Mouse (Mus musculus) forebrain, embryonic 10.5 days (tissue): ENCODE results near the gene Rora. TPM values are rescaled to one million over a fixed set of nuclear protein-coding genes. Genes with fewer than 3 reads are reported as not detected.
A peak's percentile ranks its signal among the peaks of the same experiment; 100 is the strongest.
"Not testable (repeated sequence)": the region's sequence is repeated elsewhere in the genome, so short reads cannot be mapped to it uniquely, and the experiment has no call there.

ENCODE experiments used
- DNase-seq: peaks from one replicate; pipeline ENCODE4 v3.0.0-alpha.2; 2017; ENCODE audit warnings: low spot score; ENCODE audit errors: extremely low spot score
- H3K27ac ChIP-seq: fragments of 300-500 bp; sonication (generic); 2 replicates; pipeline ENCODE4 v1.5.1; 2016; ENCODE audit warnings: mild to moderate bottlenecking
- H3K27me3 ChIP-seq: fragments of 300-500 bp; sonication (generic); 2 replicates; pipeline ENCODE4 v1.6.1; 2016; ENCODE audit warnings: mild to moderate bottlenecking; ENCODE audit not compliant: poor library complexity, severe bottlenecking
- H3K36me3 ChIP-seq: fragments of 300-500 bp; sonication (generic); replicated peaks from 2 replicates; pipeline ENCODE4 v1.6.1; 2016; ENCODE audit warnings: mild to moderate bottlenecking, moderate library complexity
- H3K4me1 ChIP-seq: fragments of 300-500 bp; sonication (generic); 2 replicates; pipeline ENCODE4 v1.6.1; 2016
- H3K4me3 ChIP-seq: fragments of 300-500 bp; sonication (generic); 2 replicates; pipeline ENCODE4 v1.5.1; 2016; ENCODE audit warnings: mild to moderate bottlenecking, moderate library complexity
- H3K9me3 ChIP-seq: fragments of 300-500 bp; sonication (generic); 2 replicates; pipeline ENCODE4 v1.6.1; 2016; ENCODE audit warnings: mild to moderate bottlenecking, moderate library complexity
- WGBS: fragments of 180-500 bp; shearing (Covaris S2); methylation state at CpG from one replicate; pipeline ENCODE4 v1.1.7; 2016; 5-methylcytosine and 5-hydroxymethylcytosine counted together
- polyA plus RNA-seq: library from polyadenylated mRNA; unstranded; fragments of >200 nt; fragmentation: Nextera tagmentation; extraction: Ambion mirVana; gene quantifications from 2 replicates; pipeline ENCODE4 v1.2.1, GENCODE M21; 2016

Rora gene
- polyA plus RNA-seq, 1 experiment from 2014 or later = 5.6 TPM

DNA sequence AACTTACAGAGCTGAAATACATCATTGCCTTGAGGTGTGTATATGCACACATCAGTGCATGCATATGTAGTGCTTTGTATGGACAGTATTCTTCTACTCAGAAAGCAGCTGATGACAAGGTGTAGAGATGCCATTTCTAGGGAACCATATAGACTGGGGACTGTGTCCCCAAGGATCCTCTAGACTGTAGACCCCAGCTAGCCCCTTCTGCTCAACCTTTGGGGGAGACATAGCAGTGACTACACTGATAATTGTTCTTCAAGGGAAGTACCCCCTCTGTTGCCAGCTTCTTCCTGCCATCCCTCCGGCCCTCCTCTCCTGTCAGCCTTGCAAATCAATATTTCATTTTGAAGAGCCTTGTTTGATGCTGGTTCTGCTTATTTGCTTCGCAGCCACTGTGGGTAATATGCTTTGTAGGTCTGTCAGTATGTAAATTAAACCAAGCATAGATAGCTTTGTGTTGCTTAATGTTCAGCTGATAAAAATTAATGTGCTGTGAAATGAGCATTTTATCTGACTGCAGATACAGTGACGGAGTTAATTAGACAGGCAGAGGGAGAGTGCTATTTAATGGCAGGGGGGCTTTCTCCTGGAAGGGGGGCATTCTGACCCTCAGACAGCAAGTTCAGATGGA lies 430.6 kb downstream of the Rora start:
- peaks cover 10% of the 10 kb centered on the region; the same call in 1 of the 2 replicates for H3K27me3 ChIP-seq
- H3K4me1 ChIP-seq = peaks cover 12% of the 10 kb centered on the region
- H3K4me3 ChIP-seq = no peak overlapping the region
- 77% methylated on average over 3 of the region's 3 CpGs for WGBS
- no peak for DNase-seq
- H3K9me3 ChIP-seq = no peaks in the 10 kb centered on the region
- H3K27ac ChIP-seq = no peak overlapping the region
- no peaks in the 10 kb centered on the region for H3K36me3 ChIP-seq

DNA sequence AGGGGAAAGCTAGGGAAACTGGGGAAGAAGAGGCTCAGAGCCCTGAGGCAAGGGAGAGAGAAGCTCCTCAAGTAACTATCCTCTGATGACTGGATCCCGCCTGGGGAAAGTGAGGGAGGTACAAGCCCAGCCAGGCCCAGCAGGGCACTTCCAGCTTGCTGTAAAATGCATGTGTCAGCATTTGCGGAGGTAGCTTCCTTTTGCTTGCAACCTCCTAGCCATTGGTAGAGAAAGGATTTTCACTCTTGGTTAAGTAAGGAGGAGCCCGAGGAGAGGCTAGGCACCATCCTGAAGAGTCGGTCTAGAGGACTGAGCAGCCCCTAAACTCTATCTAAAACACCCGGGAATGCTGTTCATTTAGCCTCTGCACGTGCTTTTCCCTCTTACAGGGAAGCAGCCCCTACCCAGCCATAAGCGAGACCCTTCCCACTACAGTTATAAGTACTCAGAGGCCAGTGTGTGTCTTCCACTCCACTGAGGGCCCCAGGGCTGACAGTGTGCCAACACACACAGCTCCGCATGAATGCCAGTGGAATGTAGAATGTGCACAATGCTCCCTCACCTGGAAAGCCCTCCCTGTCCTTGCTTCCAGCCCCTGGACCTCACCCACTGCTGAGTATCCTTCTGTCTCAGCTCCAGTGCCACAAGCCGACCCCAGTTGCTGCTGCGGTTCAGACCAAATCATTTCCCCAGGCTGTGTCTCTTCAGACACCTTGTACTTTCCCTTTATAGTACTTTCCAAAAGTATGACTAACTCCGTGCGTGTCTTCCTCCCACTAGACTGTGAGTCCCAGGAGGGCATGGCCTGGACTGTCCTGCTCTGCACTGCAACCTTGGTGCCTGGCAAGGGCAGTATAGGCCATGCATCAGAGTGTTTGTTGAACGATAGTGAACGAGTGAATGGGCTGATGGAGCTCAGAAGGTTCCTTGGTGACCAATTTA lies 431.4 kb downstream of the Rora start:
- DNase-seq = no peak
- Histone ChIP-seq H3K9me3 (no peaks in the 10 kb centered on the region), H3K36me3 (no peaks in the 10 kb centered on the region), H3K4me3 (no peak overlapping the region), H3K27ac (no peak overlapping the region), H3K27me3 (peaks cover 10% of the 10 kb centered on the region; the same call in 1 of the 2 replicates), H3K4me1 (peaks cover 12% of the 10 kb centered on the region)
- 67% methylated on average over 14 of the region's 14 CpGs for WGBS

GRCm38 (mm10) chr9:69086844-69087243 lies 433.3 kb downstream of the Rora start:
- Histone ChIP-seq H3K27ac (no peak overlapping the region), H3K4me3 (no peak overlapping the region), H3K27me3 (peaks cover 10% of the 10 kb centered on the region; the same call in 1 of the 2 replicates), H3K9me3 (no peaks in the 10 kb centered on the region), H3K4me1 (peaks cover 21% of the 10 kb centered on the region), H3K36me3 (no peaks in the 10 kb centered on the region)
- 91% methylated on average over 4 of the region's 4 CpGs for WGBS
- DNase-seq = no peak

DNA sequence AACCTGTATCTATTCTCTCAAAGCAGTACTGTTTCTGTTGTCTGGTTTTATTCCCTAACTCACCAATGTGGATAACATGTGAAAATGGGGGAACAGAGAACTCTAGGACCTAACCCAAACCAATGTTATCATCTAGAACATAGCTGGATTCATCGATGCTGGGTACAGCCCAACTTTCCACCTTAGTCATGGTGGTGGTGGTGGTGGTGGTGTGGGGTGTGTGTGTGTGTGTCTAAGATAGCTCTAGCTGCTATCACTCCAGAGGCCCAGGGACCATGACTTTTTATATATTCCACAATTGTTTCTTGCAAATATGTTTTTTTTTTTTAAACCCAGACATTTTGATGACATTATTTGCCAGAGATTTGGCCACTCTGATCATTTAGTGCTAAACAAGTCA lies 433.7 kb downstream of the Rora start:
- DNase-seq = no peak
- no peaks in the 10 kb centered on the region for H3K9me3 ChIP-seq
- no peak overlapping the region for H3K4me3 ChIP-seq
- H3K27ac ChIP-seq = no peak overlapping the region
- 100% methylated on average over 1 of the region's 1 CpGs for WGBS
- peaks cover 10% of the 10 kb centered on the region; the same call in 1 of the 2 replicates for H3K27me3 ChIP-seq
- peaks cover 26% of the 10 kb centered on the region for H3K4me1 ChIP-seq
- no peaks in the 10 kb centered on the region for H3K36me3 ChIP-seq

DNA sequence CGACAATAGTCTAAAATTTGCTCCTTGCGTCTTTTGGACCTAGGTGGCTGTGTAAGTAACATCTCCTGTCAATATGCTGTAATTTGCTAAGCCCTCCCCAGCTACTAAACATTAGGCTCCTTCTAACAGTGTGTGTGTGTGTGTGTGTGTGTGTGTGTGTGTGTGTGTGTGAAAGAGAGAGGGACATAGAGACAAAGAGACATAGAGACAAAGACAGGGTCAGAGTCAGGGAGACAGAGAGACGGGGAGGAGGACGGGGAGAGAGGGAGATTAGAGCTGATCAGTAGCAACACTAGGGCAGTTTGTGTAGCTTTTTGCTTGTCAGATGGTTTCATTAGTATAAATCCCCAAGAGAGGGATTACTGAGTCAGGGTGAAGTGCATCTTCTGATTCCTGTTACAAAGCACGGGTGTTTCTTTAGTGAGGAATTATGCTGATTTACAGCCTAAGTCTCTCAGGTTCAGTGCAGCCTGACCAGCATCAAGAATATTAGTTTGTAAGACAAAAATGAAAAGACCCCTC lies 437.2 kb downstream of the Rora start:
- Histone ChIP-seq H3K9me3 (no peaks in the 10 kb centered on the region), H3K4me1 (peaks cover 16% of the 10 kb centered on the region), H3K27me3 (no peaks in the 10 kb centered on the region), H3K36me3 (no peaks in the 10 kb centered on the region), H3K27ac (no peak overlapping the region), H3K4me3 (no peak overlapping the region)
- no peak for DNase-seq
- 82% methylated on average over 5 of the region's 5 CpGs for WGBS

DNA sequence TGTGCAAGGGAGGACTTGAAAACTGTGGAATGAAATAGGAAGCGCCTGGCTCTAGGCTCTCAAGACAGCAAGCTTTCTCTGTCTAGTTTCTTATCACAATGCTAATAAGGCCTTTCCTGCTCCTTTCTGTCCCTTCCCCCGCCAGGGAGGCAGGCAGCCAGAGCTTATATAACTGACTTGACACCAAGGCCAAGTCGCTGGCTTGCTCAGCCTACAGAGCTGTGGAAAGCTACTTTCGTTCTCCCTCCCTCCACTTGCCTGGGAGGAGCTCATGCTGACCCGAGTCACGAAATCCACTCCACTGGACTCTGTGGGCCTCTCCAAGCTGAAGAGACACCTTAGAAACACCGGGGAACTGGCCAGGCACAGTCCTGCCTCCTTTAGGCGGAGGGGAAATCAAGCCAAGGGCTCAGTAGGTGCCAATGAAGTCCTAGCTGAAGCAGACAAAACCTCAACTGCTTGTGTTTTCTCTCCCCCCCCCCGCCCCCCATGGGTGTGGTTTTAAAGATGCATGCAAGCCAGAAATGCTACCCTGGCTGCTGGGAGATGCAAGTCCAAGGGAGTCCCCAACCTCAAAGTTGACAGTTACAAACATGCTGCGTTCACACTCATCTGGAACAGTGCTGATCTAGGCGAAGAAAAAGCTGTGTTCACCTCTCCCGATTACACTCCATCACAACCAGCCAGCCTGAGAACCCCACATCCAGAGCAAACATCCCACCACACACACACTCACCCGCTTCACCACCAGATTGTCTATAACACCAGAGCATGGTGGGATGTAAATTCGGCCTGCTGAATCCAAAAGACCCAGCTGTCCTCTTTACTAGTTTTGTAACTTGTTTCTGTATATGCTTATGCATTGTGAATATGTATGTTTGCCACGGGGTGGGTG lies 438.8 kb downstream of the Rora start:
- no peaks in the 10 kb centered on the region for H3K36me3 ChIP-seq
- H3K4me3 ChIP-seq = no peak overlapping the region
- H3K27ac ChIP-seq = 0 out of 2 replicates have a peak overlapping the region, but pooled peaks have one; percentile 53
- no peak for DNase-seq
- no peaks in the 10 kb centered on the region for H3K9me3 ChIP-seq
- WGBS = 67% methylated on average over 15 of the region's 15 CpGs
- peaks cover 16% of the 10 kb centered on the region for H3K4me1 ChIP-seq
- H3K27me3 ChIP-seq = no peaks in the 10 kb centered on the region

DNA sequence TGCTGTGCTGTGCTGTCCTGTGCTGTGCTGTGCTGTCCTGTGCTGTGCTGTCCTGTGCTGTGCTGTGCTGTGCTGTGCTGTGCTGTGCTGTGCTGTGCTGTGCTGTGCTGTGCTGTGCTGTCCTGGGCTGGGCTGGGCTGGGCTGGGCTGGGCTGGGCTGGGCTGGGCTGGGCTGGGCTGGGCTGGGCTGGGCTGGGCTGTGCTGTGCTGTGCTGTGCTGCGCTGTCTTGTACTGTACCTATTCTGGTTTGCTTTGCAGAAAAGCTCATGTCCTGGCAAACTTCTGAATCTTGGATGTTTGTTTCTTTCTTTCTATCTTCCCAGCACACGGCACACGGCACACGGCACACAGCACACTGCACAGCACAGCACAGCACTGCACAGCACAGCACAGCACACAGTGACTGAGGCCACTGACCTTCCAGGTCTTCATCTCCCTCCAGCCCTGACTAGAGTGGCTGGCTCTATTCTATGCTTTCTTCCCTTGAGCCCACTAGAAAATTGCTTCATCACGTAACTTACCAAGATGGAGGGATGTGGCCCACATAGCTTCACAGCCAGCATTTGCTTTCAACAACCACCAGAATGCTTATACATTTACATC lies 446.7 kb downstream of the Rora start:
- not testable (repeated sequence) for H3K27ac ChIP-seq, H3K36me3 ChIP-seq, H3K4me3 ChIP-seq, H3K9me3 ChIP-seq, DNase-seq, H3K4me1 ChIP-seq, H3K27me3 ChIP-seq
- WGBS = 90% methylated on average over 5 of the region's 5 CpGs

- 80% methylated on average over 5 of the region's 5 CpGs for whole genome bisulfite sequencing
- H3K27ac ChIP-seq = no peak overlapping the region
- no peak for DNase-seq
- H3K27me3 ChIP-seq = no peaks in the 10 kb centered on the region
- no peak overlapping the region for H3K4me3 ChIP-seq
- H3K9me3 ChIP-seq = no peaks in the 10 kb centered on the region
- H3K36me3 ChIP-seq = no peaks in the 10 kb centered on the region
- H3K4me1 ChIP-seq = peaks cover 7% of the 10 kb centered on the region; the same call in 1 of the 2 replicates
Measured at GRCm38 (mm10) chr9:69104321-69104720, 450.7 kb downstream of the Rora start.

- no peak overlapping the region for H3K4me3 ChIP-seq
- peaks cover 23% of the 10 kb centered on the region for H3K4me1 ChIP-seq
- no peak for DNase-seq
- no peaks in the 10 kb centered on the region for H3K36me3 ChIP-seq
- 92% methylated on average over 2 of the region's 2 CpGs for WGBS
- no peaks in the 10 kb centered on the region for H3K9me3 ChIP-seq
- H3K27ac ChIP-seq = no peak overlapping the region
- H3K27me3 ChIP-seq = no peaks in the 10 kb centered on the region
Measured at GRCm38 (mm10) chr9:69109618-69110300, 456.2 kb downstream of the Rora start.

- DNase-seq = no peak
- no peaks in the 10 kb centered on the region for H3K27me3 ChIP-seq
- 84% methylated on average over 5 of the region's 5 CpGs for WGBS
- H3K9me3 ChIP-seq = no peaks in the 10 kb centered on the region
- H3K27ac ChIP-seq = no peak overlapping the region
- H3K4me3 ChIP-seq = no peak overlapping the region
- H3K36me3 ChIP-seq = no peaks in the 10 kb centered on the region
- peaks cover 29% of the 10 kb centered on the region for H3K4me1 ChIP-seq
Measured at GRCm38 (mm10) chr9:69110301-69110674, 456.7 kb downstream of the Rora start.

GRCm38 (mm10) chr9:69110706-69111105 lies 457.1 kb downstream of the Rora start:
- DNase-seq = no peak
- WGBS = 74% methylated on average over 6 of the region's 6 CpGs
- no peak overlapping the region for H3K4me3 ChIP-seq

More at GRCm38 (mm10) chr9:69110706-69111105, 457.1 kb downstream of the Rora start:
- Histone ChIP-seq H3K27me3 (no peaks in the 10 kb centered on the region), H3K36me3 (no peaks in the 10 kb centered on the region), H3K4me1 (peaks cover 33% of the 10 kb centered on the region), H3K9me3 (no peaks in the 10 kb centered on the region), H3K27ac (no peak overlapping the region)
